Mouse (Mus musculus): ENCODE data around the gene Dok5. TPM values are rescaled to one million over a fixed set of nuclear protein-coding genes. Genes with fewer than 3 reads are reported as not detected.

Dok5 gene
- 31.7 TPM for polyA plus RNA-seq (2015; fragmentation: Illumina TruSeq; extraction: RNeasy Lipid Tissue Mini Kit (QIAGEN cat#74804); ENCODE audit: low read depth, low replicate concordance)

GRCm38 (mm10) chr2:170731632-170732561, at the start of gene Dok5:
TSS of gene Dok5 (plus strand) at chr2:170731807.

Other genes with a start within 250 kb of the Dok5 start
- 61.4 TPM for gene Pfdn4, start 235.4 kb upstream of the Dok5 start, polyA plus RNA-seq (2015; fragmentation: Illumina TruSeq; extraction: RNeasy Lipid Tissue Mini Kit (QIAGEN cat#74804); ENCODE audit: low read depth, low replicate concordance)
- gene Cyp24a1, start 234.7 kb upstream of the Dok5 start, polyA plus RNA-seq (2015; fragmentation: Illumina TruSeq; extraction: RNeasy Lipid Tissue Mini Kit (QIAGEN cat#74804); ENCODE audit: low read depth, low replicate concordance), result 0.16 TPM
- not detected for gene 4930470P17Rik, start 129.8 kb upstream of the Dok5 start, polyA plus RNA-seq (2015; fragmentation: Illumina TruSeq; extraction: RNeasy Lipid Tissue Mini Kit (QIAGEN cat#74804); ENCODE audit: low read depth, low replicate concordance)

Measured in brain, adult 10 weeks (tissue).